Mouse (Mus musculus) heart, embryonic 15.5 days (tissue): ENCODE measurements at regions not wholly inside any gene's neighbourhood (a gene's known extent, or its start where the extent isn't known, plus 50 kb on each side); places are given as distances from the start of the nearest gene placed in this dataset.

Source experiments
- ATAC-seq: fragments of 200-750 bp; cut with Nextera tagmentation; replicated peaks from 2 replicates; pipeline ENCODE4 v1.8.0; 2017; ENCODE audit warnings: low read depth, moderate TSS enrichment; ENCODE audit not compliant: insufficient number of reproducible peaks, insufficient read depth, low FRiP score
- H3K27ac ChIP-seq: fragments of 300-500 bp; sonication (generic); 2 replicates; pipeline ENCODE4 v1.5.1; 2015; ENCODE audit warnings: mild to moderate bottlenecking, inconsistent platforms
- H3K27me3 ChIP-seq: fragments of 300-500 bp; sonication (generic); 2 replicates; pipeline ENCODE4 v1.6.1; 2015; ENCODE audit warnings: inconsistent platforms
- H3K36me3 ChIP-seq: fragments of 300-500 bp; sonication (generic); 2 replicates; pipeline ENCODE4 v1.6.1; 2015; ENCODE audit warnings: mild to moderate bottlenecking, inconsistent platforms
- H3K4me1 ChIP-seq: fragments of 300-500 bp; sonication (generic); replicated peaks from 2 replicates; pipeline ENCODE4 v1.6.1; 2015; ENCODE audit warnings: inconsistent platforms
- H3K4me2 ChIP-seq: fragments of 300-500 bp; sonication (generic); 2 replicates; pipeline ENCODE4 v1.6.1; 2015; ENCODE audit warnings: inconsistent platforms, mild to moderate bottlenecking, moderate library complexity
- H3K4me3 ChIP-seq: fragments of 300-500 bp; sonication (generic); 2 replicates; pipeline ENCODE4 v1.5.1; 2015; ENCODE audit warnings: mild to moderate bottlenecking, inconsistent platforms
- H3K9ac ChIP-seq: fragments of 300-500 bp; sonication (generic); 2 replicates; pipeline ENCODE4 v1.6.1; 2015; ENCODE audit warnings: mild to moderate bottlenecking, inconsistent platforms
- H3K9me3 ChIP-seq: fragments of 300-500 bp; sonication (generic); replicated peaks from 2 replicates; pipeline ENCODE4 v1.6.1; 2016; ENCODE audit warnings: inconsistent platforms
- WGBS: fragments of 180-500 bp; shearing (Covaris S2); methylation state at CpG from one replicate; pipeline ENCODE4 v1.1.7; 2015; ENCODE audit warnings: mixed read lengths; 5-methylcytosine and 5-hydroxymethylcytosine counted together

DNA sequence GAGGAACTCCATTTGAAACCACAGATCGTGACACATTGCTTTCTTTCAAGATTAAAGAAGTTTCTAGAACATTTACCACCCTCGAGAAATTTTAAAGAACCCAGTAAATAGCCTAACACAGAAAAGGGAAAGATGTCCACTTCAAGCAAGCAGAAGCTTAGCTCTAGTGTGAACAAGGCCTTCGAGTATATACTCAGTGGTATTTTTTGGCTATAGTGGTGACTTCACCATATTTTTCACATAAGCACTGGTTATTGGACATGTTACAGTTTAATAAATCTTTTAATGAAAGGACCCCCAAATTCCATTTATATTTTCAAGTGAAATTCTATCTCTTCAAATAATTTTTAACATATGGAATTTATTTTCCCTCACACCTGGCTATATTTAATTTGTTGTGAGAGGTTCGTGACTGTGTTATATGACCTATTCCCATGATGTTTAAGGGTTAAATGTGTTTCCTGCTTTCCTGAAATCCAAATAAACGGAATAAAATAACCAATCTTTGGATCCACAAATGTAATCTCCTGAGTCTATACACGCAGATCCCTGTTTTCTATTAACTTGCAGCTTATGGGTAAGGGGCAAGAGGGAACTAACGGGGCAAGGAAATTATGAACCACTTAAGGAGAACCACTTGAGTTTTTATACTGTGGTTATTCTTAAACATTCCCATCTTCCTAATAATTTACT lies 60.6 kb upstream of the Tas2r134 start:
- no peaks in the 10 kb centered on the region for H3K36me3 ChIP-seq
- H3K9ac ChIP-seq, result no peak overlapping the region
- ATAC-seq, result no peak
- H3K4me3 ChIP-seq, result no peak overlapping the region
- no peak overlapping the region for H3K27ac ChIP-seq
- H3K4me1 ChIP-seq, result no peaks in the 10 kb centered on the region
- no peak overlapping the region for H3K4me2 ChIP-seq
- H3K27me3 ChIP-seq, result no peaks in the 10 kb centered on the region
- no peaks in the 10 kb centered on the region for H3K9me3 ChIP-seq
- WGBS, result 71% methylated on average over 7 of the region's 7 CpGs

DNA sequence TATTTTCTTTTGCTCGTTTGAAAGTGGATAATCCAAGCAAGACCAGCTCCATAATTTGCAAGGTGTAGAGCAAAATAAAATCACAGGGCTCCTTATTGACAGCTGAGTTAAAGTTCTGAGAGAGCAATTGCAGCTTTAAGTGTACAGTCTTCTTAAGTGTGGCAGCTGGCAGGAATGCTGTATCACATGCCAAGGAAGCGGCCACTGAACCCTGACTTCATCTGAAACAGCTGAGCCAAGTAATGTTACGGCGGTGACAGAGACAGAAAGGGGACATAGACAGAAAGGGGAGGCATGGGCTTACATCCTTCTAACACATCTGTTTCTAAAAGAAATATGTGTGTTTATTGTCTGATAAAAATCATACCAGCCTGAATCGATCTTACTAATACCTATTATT lies 63.4 kb upstream of the Tas2r134 start:
- H3K36me3 ChIP-seq, result no peaks in the 10 kb centered on the region
- H3K4me3 ChIP-seq, result no peak overlapping the region
- H3K4me1 ChIP-seq, result no peaks in the 10 kb centered on the region
- H3K9ac ChIP-seq, result no peak overlapping the region
- no peaks in the 10 kb centered on the region for H3K9me3 ChIP-seq
- H3K27ac ChIP-seq, result no peak overlapping the region
- ATAC-seq, result no peak
- H3K4me2 ChIP-seq, result no peak overlapping the region
- H3K27me3 ChIP-seq, result no peaks in the 10 kb centered on the region
- WGBS, result 52% methylated on average over 5 of the region's 5 CpGs

DNA sequence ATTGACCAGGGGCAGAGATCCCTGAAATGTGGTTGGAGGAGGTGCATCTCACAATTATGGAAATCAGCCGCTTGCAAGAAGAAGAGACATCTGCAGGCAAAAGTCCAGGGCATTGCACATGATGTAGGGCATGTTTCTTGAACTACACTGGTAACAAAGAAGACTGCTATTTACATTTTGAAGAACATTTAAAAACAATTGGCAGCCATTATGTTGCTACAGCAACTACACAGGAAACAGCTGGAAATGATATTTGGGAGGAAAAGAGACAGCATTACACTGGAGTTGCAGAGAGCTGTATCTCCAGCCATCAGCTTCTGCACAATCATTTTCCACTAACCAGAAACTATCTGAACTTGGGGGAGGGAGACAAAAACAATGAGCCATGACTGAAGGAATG lies 64.1 kb upstream of the Tas2r134 start:
- Histone ChIP-seq H3K36me3 (no peaks in the 10 kb centered on the region), H3K27ac (no peak overlapping the region), H3K27me3 (no peaks in the 10 kb centered on the region), H3K9ac (no peak overlapping the region), H3K4me2 (no peak overlapping the region), H3K4me1 (no peaks in the 10 kb centered on the region), H3K4me3 (no peak overlapping the region), H3K9me3 (no peaks in the 10 kb centered on the region)
- 75% methylated on average over 1 of the region's 1 CpGs for WGBS
- ATAC-seq, result no peak

DNA sequence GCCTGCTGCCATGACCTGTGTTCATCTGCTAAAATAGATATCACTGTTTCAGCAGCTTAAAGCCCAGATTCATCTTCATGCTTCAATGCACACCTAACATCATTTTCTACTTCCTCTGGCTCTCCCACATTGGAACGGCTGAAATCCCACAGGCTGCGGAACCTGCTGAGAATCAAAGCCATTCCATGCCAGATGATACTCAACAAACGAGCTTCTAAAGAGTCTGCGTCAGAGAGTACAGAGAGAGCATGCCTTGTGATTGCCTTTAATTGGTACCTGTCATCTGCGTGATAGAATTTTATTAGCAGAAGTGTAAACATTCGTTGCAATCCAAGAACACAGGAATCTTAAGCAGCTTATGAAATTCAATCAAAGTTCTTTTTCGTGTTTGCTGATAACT lies 76.4 kb upstream of the Tas2r134 start:
- ATAC-seq, result no peak
- H3K4me1 ChIP-seq, result no peaks in the 10 kb centered on the region
- H3K4me2 ChIP-seq, result no peak overlapping the region
- H3K4me3 ChIP-seq, result no peak overlapping the region
- no peaks in the 10 kb centered on the region for H3K27me3 ChIP-seq
- no peak overlapping the region for H3K27ac ChIP-seq
- H3K9me3 ChIP-seq, result no peaks in the 10 kb centered on the region
- no peak overlapping the region for H3K9ac ChIP-seq
- WGBS, result 58% methylated on average over 7 of the region's 7 CpGs
- H3K36me3 ChIP-seq, result no peaks in the 10 kb centered on the region

DNA sequence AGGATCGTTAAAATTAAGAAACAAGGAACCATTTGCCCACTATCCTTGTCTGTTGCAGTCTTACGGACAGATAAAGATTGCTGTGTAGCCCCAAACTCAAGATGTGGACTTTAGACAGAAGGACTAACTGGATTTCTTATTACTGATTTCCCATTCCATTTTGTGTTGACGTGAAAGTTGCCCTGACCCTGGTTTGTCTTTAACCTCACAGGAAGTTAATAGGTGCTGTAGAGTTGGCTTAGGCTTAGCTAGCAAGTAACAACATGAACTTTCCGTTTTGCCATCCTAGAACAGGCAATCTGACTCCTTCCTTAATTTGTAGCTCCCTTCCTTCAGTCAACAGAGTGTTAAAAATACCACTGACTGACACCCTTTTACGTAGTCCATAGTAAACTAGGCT lies 78.2 kb upstream of the Tas2r134 start:
- Histone ChIP-seq H3K4me1 (no peaks in the 10 kb centered on the region), H3K36me3 (no peaks in the 10 kb centered on the region), H3K27ac (no peak overlapping the region), H3K27me3 (no peaks in the 10 kb centered on the region), H3K4me3 (no peak overlapping the region), H3K9me3 (no peaks in the 10 kb centered on the region), H3K4me2 (no peak overlapping the region), H3K9ac (no peak overlapping the region)
- WGBS, result 83% methylated on average over 5 of the region's 5 CpGs
- ATAC-seq, result no peak

DNA sequence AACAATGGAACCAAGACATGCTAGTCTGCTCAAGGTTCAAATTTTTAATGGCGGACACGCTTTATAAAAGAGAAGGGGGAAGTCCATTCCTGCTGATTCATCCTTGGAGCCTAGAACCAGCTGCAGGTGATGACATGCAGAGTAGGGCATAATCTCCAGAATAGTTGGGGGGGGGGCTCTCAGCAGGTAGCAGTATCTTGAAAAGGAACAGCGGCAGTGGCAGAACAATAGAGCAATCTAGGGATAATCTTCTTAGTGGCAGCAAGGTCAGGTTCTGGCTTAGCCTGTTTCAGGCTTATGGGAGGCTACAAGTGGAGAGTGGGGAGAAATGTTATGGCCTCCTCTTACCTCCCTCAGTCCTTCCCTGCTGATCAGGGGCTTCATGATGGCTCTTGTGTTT lies 81.1 kb upstream of the Tas2r134 start:
- Histone ChIP-seq H3K9me3 (no peaks in the 10 kb centered on the region), H3K4me3 (no peak overlapping the region), H3K4me2 (no peak overlapping the region), H3K27me3 (no peaks in the 10 kb centered on the region), H3K4me1 (no peaks in the 10 kb centered on the region), H3K9ac (no peak overlapping the region), H3K36me3 (no peaks in the 10 kb centered on the region), H3K27ac (no peak overlapping the region)
- WGBS, result 90% methylated on average over 3 of the region's 3 CpGs
- ATAC-seq, result no peak

DNA sequence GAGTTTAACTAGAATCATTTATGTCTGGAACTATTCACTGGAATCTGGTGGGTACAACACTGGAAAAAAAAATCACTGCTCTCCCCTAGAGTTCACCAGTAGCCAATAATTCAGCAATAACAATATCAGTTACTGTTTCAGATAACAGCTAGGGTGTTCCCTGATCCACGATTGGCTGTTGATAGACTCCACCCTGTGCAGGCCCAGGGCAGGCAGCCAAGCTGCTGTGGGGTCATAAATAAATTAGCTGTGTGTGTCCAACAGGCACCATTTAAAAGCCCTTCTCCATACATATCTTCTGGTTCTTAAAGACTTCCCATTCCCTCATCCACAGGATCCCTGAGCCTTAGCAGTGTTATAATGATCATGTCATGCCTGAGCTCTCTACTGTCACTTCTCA lies 83.4 kb upstream of the Tas2r134 start:
- WGBS, result 36% methylated on average over 1 of the region's 1 CpGs
- no peaks in the 10 kb centered on the region for H3K4me1 ChIP-seq
- no peak overlapping the region for H3K9ac ChIP-seq
- no peak for ATAC-seq
- no peak overlapping the region for H3K27ac ChIP-seq
- H3K27me3 ChIP-seq, result no peaks in the 10 kb centered on the region
- H3K4me2 ChIP-seq, result no peak overlapping the region
- no peak overlapping the region for H3K4me3 ChIP-seq
- H3K36me3 ChIP-seq, result no peaks in the 10 kb centered on the region
- H3K9me3 ChIP-seq, result no peaks in the 10 kb centered on the region

DNA sequence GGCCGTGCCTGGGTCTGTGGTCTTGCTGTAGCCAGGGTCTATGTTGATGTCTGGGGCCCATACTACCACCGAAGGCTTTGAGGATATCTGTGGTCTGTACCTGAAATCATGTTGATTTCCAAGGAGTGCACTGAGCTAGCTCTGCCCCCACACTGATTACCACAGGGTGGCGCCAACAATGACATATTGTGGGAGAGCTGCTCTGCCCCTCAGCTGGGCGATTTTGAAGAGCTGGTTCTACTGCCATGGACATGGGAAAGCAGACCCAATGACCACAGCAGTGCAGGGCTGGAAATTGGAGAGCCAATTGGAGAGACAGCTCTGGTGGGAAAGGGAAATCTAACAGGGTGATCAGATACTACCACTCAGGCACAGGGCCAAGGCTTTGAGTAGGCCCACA lies 85.0 kb upstream of the Tas2r134 start:
- ATAC-seq, result no peak
- Histone ChIP-seq H3K9me3 (no peaks in the 10 kb centered on the region), H3K9ac (no peak overlapping the region), H3K36me3 (no peaks in the 10 kb centered on the region), H3K27ac (no peak overlapping the region), H3K4me3 (no peak overlapping the region), H3K27me3 (no peaks in the 10 kb centered on the region), H3K4me2 (no peak overlapping the region), H3K4me1 (no peaks in the 10 kb centered on the region)
- WGBS, result 71% methylated on average over 4 of the region's 4 CpGs

DNA sequence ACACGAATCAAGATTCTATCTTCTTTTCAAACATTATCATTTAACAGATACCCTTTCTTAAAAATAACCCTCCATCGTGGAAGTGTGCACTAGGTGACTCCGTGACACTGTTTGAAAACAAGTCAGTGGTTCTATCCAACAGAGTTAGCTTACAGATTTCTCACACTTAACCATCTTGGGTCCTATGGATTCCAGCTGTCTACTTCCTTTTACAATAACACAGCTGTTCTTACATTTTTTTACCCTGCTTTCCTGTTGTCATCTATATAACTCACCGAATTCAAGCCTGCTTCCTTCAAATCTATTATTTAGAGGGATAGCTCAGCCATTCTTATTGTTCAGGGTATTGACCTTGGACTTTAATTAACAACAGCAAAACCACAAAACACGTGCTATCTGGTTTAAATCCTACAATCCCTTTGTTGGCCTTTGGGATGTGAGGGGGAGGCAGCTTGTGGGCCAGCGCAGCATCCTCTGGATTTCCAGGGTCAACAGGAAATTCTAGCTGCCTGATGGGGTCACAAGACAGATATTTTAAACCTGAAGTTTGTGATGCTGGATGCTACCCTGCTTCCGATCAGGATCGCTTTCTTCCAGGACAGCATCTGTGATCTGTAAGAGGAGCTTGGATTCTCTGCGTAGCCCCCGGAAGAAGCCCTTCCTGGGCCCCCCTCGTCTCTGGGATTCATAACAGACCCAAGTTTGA lies 94.4 kb upstream of the Tas2r134 start:
- no peak overlapping the region for H3K4me2 ChIP-seq
- no peaks in the 10 kb centered on the region for H3K9me3 ChIP-seq
- H3K27ac ChIP-seq, result no peak overlapping the region
- H3K27me3 ChIP-seq, result no peaks in the 10 kb centered on the region
- ATAC-seq, result no peak
- 58% methylated on average over 11 of the region's 11 CpGs for WGBS
- no peaks in the 10 kb centered on the region for H3K36me3 ChIP-seq
- H3K4me1 ChIP-seq, result peaks cover 5% of the 10 kb centered on the region
- no peak overlapping the region for H3K9ac ChIP-seq
- no peak overlapping the region for H3K4me3 ChIP-seq

DNA sequence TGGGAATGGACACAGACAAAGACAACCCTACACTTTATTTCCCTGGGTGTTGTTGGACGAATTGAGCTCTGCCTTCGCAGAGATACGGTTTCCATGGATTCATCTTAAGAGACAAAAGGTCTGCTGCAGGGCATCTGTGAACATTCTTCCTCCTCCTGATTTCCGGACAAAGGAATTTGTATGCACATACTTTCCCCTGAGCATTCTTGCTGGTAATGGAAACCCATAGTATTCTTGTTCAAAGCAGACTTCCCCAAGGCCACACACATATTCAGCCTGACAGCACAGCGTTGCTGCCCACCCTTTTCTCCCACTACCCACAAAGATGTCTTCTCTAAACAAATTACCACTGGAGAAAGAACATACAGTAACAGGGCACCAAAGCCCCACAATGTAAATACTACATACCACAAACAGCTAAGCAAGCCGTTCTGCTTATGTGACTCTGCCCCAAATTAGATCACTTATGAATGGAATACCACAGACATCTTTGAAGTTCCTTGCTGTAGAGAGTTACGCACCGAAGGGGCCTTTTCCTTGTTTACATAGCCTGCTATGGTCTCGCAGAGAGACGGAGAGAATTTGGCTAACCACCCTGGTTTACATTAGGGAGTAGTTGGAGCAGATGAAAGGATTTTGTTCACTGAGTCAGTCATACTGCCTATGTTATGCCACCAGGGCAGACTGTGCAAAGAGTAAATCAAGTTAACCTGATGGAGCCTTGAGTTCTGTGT lies 96.0 kb upstream of the Tas2r134 start:
- no peaks in the 10 kb centered on the region for H3K36me3 ChIP-seq
- H3K27ac ChIP-seq, result no peak overlapping the region
- no peak overlapping the region for H3K9ac ChIP-seq
- ATAC-seq, result no peak
- H3K4me3 ChIP-seq, result no peak overlapping the region
- no peak overlapping the region for H3K4me2 ChIP-seq
- H3K4me1 ChIP-seq, result peaks cover 5% of the 10 kb centered on the region
- no peaks in the 10 kb centered on the region for H3K9me3 ChIP-seq
- H3K27me3 ChIP-seq, result no peaks in the 10 kb centered on the region
- 40% methylated on average over 10 of the region's 10 CpGs for WGBS

DNA sequence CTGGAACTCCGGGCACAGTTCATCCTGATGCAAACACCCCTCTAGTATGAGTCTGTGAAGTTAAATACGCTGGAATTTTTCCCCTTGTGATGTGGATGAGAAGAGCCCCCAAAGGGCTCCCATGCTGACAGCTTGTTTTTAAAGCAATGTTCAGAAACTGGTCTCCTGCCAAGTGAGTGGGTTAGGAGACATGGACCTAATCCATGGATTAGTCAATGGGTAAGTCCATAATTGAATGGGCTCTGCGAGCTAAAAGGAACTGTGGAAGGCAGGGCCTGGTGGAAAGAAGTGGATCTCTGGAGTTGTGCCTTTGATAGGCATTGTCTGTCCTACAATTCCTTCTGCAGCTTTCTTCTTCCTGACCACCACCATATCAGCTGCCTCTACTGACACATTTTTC lies 104.5 kb upstream of the Tas2r134 start:
- no peaks in the 10 kb centered on the region for H3K9me3 ChIP-seq
- no peaks in the 10 kb centered on the region for H3K36me3 ChIP-seq
- H3K4me3 ChIP-seq, result no peak overlapping the region
- no peak for ATAC-seq
- no peaks in the 10 kb centered on the region for H3K27me3 ChIP-seq
- WGBS, result 71% methylated on average over 3 of the region's 3 CpGs
- H3K4me1 ChIP-seq, result no peaks in the 10 kb centered on the region
- no peak overlapping the region for H3K27ac ChIP-seq
- H3K4me2 ChIP-seq, result no peak overlapping the region
- no peak overlapping the region for H3K9ac ChIP-seq
